Mouse (Mus musculus): Measurements from ENCODE around the gene Oosp1.

Oosp1 gene

GRCm38 (mm10) chr19:11617983-11618382 lies 73.0 kb downstream of the Oosp1 start:
- DNase-seq: no peak
